Mouse (Mus musculus): ENCODE data around the gene Gsg1.

Gene Gsg1

GRCm38 (mm10) chr6:135254153-135254552 lies at the start of gene Gsg1:
Gene Gsg1, minus strand, starts transcription at chr6:135254351.
- DNase-seq = no peak

GRCm38 (mm10) chr6:135302421-135303125 lies 48.4 kb upstream of the Gsg1 start:
- no peak for DNase-seq

- DNase-seq = no peak
Measured at GRCm38 (mm10) chr6:135300469-135300868, 46.3 kb upstream of the Gsg1 start.

GRCm38 (mm10) chr6:135299024-135299550 lies 44.9 kb upstream of the Gsg1 start:
- DNase-seq = no peak

DNA sequence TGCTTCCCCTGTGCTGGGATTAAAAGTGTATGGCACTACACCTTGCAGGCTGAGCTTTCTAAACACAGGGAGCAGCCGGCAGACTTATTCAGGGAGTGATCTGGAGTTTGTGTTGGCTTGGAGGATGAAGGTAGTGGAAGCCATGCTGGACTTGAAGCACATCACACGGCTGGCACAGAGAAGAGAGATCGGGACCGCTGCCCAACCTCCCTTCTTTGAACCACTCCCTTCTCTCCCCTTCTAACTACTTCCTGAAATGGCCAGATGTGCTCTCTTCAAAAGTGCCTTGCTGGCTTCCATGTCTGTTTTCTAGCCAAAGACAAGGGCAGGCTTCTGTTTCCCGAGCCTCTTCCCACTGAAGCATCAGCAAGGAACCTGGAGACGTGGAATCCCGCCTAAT lies 43.4 kb upstream of the Gsg1 start:
- no peak for DNase-seq

DNA sequence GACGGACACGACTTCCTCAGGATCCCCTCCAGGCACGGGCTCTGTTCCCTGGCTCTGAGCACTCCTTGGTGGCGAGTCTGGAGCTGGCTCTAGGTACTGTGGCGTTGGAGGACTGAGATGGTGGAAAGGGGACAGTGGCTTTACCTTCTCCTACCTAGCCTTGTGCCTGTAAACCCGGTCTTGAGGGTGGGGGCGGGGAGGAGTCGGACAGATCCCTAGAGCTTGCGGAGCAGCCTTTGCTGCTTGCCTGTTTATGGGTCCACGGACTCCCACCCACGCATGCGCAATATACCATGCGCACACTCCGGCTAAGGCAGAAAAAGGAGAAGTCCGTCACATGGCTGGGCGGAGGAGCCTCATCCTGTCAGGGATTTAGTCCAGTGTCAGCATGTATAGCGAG lies 42.1 kb upstream of the Gsg1 start:
- no peak for DNase-seq

DNA sequence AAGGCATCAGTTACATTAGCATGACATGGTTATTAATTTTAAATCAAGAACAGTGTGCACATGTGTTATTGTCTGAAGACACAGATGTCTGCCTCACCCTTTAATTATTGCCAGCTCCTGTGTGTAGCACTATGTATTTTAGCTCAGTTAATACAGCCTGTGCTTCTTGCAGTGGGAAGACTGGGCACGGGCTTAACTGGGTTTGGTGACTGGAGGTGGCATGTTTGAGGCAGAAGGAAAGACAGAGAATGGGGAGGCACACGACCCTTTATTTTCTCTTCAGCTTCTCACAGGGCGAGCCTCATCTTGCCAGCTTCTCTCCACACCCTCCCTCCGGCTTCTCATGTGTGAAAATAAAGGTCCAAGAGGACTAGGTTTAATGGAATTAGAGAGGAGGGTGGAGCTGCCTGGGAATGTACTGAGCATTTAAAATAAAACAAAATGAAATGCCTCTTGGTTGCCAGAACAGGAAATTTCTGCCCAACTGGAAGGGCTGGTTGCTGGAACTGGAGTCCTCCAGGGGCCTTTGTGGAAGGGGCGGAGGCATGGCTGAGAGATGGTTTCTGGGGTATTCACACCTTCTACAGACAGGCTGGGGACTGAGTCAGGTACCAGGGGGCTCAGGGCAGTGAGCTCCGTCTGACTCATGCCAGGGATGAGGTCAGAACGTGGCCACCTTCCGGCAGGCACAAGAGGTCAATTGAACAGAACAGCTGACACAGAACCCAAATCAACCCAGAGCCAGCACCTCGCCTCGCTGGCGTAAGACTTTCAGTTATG lies 41.1 kb upstream of the Gsg1 start:
- DNase-seq = no peak

DNA sequence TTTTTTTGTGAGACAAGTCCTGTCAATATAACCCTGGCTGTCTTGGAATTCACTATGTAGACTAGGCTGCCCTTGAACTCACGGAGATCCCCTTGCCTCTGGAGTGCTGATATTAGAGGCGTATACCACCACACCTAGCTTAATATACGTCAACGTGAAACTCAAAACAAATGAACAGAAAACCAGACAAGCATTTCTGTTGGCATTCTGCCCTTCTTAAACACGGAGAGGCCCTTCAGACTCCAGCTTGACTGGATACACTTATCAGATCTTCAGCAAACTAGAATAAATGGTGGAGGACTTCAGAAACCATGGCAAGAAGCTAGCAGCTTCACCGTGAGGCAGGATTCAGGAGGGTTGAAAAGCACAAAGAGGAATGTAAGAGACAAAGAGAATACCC lies 40.0 kb upstream of the Gsg1 start:
- no peak for DNase-seq

DNA sequence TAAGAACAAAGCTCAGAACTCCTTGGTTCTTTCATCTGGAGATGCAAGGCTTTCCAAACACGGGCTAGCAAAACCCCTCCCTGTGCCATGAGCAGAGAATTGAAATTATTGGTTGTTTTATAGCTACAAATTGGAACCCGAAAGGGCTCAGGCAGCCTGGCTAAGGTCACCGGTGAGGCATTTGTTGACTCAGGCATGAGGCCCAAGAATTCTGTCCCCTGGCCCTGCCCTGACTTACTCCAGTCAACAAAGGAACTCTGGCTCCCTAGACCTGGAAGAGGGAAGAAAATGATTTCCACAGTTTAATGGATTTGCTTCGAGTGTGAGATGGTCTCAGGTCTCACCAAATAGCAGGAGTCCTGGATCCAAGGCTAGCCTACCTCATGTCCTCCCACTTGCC lies 38.2 kb upstream of the Gsg1 start:
- no peak for DNase-seq

DNA sequence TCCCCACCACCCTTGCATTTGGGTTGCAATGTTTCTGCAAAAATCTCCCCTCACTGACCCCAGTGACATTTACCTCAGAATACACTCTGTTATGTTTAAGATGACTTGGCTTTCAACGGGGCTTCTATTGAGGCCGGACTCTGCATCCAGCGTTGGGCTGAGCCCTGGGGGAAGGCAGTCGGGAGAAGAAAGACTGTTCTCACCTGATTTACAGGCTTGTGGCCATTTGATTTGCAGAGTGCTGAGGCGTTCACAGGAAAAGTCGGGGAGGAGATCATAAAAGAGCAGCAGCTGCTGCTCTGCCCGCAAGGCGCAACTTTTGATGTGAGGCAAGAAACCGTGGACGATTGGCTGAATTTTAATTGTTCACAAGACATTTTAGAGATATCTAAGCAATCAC lies 25.7 kb upstream of the Gsg1 start:
- no peak for DNase-seq

- DNase-seq = no peak
Measured at GRCm38 (mm10) chr6:135279286-135279685, 25.1 kb upstream of the Gsg1 start.

DNA sequence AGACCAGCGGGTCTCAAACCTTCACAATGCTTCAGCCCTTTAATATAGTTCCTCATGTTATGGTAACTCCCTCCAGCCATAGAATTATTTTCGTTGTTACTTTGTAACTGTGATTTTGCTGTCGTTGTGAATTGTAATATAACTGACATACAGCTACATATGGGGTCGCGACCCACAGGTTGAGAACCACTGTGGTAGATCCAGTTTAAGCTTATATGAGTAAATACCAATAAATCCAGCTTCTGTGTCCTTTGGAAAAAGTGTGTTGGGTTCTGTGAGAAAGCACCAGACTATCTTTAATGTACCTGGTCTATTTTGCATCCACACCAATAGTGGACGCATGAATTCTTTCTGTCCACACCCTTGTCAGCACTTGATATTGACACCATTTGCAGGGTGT lies 24.2 kb upstream of the Gsg1 start:
- DNase-seq = no peak

GRCm38 (mm10) chr6:135276474-135277295 lies 22.5 kb upstream of the Gsg1 start:
- DNase-seq = no peak

DNA sequence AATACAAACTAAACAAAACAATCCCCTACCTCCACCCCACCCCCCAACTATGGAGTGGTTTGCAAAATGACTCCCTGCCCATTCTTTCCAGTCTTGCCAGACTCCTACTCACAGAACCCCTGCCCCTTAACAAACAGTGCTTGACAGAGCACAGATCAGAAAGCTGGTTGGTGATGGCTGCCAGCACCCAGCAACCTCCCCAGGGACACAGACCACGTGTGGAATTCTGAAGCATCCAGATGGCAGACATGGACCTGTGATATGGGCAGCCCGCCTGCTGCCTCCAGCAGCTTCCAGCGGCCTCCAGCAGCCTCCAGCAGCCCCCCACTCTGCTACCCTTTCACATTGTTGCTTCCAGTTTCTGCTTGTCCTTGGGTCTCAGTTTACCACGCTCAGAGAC lies 21.1 kb upstream of the Gsg1 start:
- DNase-seq = no peak

DNA sequence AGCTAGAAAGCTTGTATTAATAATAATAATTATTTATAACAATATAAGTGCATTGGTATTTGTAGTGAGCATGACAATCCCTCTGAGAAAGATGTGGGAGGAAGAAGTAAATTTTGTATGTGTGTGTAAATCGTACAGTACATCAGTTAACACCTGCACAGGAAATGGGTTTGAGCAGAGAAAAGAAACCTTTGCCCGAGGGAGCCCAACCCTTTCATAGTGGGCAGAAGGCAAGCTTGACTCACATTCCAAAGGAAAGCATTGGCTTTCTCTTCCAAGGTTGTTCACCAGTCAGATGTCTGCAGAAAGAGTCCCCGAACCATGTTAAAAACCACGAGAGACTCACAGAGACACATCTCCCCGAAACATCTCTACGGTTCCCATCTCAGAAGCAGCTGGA lies 18.9 kb upstream of the Gsg1 start:
- DNase-seq = no peak

DNA sequence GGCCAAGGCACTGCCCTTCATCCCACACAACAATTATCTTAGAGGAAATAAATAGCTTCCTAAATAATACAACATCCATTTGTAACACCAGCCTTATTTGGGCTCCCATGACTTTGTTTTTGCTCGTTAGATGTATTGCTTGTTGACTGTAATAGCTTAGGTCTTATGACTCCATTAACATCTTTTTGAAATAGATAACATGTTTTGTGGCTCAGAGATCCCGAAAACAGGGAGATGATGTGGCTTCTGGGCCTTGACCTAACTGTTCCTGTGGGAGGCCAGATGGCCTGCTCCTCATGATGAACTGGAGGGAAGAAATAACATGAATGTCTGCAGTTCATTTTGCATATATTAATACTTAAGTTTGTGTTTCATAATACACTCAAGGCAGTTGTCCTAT lies 17.6 kb upstream of the Gsg1 start:
- no peak for DNase-seq

DNA sequence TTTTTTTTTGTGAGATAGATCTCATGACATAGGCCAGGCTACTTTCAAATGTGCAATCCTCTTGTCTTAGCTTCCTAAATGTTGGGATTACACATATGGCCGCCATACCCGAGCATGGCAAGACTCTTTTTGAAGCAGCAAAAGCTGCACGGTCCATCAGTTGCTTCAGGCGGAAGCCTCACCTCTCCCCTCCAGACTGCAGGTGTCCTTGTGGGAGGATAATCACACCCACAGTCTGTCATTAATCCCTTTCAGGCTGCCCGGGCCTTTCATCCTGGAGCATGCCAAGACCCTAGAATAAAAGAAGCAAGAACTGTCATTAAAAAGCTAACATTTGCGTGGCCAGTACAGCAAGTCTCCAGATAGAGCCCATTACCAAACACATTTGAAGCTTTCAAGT lies 15.5 kb upstream of the Gsg1 start:
- no peak for DNase-seq

DNA sequence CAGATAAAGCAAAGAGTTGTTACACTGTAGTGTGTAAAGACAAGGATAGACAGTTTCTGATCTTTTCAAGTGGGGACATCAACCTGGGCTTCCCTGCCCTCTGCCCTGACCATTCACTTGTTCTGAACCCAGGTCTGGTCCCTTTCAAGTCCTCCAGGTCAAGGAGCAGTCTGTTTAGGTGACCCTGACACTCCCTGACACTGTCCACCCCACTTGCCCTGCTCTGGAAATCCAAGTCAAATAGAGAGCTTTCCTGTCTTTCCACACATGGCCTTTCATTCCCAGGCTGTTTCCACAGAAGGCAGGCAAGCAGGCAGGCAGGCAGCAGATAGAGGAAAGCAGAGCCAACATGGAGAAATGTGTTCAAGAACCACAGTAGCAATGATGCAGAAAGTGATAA lies 14.2 kb upstream of the Gsg1 start:
- no peak for DNase-seq

DNA sequence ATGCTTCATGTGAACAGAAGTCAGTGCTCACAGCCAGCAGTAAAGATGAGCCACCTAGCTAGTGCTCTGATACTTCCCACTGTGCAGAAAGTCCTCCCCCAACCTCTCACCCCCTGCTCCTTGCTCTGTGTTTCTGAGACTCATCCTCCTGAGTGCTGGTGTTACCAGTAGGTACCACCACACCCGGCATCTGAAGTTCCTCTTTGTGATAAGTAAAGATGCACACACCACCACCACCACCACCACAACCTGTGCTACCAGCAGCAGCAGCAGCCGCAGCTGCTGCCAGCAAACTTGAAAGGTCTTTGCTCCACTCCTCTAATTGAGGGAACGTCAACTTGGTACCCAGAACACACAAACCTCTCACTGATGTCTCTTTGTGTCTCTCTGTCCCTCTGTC lies 13.1 kb upstream of the Gsg1 start:
- no peak for DNase-seq

GRCm38 (mm10) chr6:135266056-135266455 lies 11.9 kb upstream of the Gsg1 start:
- no peak for DNase-seq

- no peak for DNase-seq
Measured at GRCm38 (mm10) chr6:135264136-135264535, 10.0 kb upstream of the Gsg1 start.

DNA sequence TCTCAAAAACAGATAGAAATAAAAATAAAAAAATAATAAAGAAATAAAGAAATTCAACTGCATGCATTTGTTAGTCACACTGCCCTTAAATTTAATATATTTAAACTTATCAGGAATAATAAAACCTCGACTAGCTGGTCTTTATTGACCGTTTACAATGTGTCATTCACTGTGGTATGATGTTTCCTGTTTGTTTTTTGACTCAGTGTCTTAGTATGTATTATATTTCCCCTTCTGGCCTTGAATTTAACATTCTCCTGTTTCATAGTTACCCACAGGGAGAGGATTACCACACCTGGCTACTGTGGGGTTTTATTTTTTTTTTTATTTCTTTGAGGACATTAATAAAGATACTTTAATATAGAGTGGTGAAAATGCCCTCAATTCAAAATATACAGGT lies 8.4 kb upstream of the Gsg1 start:
- DNase-seq = no peak

DNA sequence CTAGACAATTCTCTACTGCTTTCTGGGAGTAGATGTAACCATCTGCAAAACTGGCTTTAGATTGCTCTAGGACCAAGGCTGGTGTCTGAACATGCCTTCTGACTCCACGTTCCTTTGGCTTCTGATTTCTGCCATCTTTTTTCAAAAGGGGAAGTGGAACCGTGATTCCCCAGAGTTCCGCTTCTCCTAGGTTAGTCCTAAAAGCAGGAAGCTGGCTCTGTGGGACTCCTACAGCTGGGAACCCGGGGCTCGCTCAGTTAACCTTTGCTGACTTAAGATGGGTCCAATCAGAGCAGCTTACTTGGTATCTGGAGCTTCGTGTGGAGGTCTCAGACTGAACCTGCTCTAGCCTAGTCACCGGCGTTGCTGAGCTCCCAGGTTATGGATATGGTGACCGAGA lies 7.0 kb upstream of the Gsg1 start:
- DNase-seq = no peak

- DNase-seq = no peak
Measured at GRCm38 (mm10) chr6:135260435-135260834, 6.3 kb upstream of the Gsg1 start.

All from thymus, adult 18-20 months (tissue).